Mouse (Mus musculus) C2C12 (cell line): ENCODE results near the gene Hs3st3b1.

Experiments
- CEBPB ChIP-seq: IDR thresholded peaks from one replicate; pipeline ENCODE4 v1.6.1; 2011; ENCODE audit warnings: low read depth, mild to moderate bottlenecking, control low read depth, moderate library complexity
- CTCF ChIP-seq: IDR thresholded peaks from one replicate; pipeline ENCODE4 v1.5.1; 2011; ENCODE audit not compliant: control insufficient read depth, insufficient read depth, insufficient read length
- FOSL1 ChIP-seq: IDR thresholded peaks from one replicate; pipeline ENCODE4 v1.8.0; 2011; ENCODE audit warnings: mild to moderate bottlenecking, low read length; ENCODE audit not compliant: poor library complexity, insufficient read depth, severe bottlenecking
- MYOG ChIP-seq: IDR thresholded peaks from one replicate; pipeline ENCODE4 v1.6.1; 2011; ENCODE audit not compliant: control insufficient read depth, insufficient read length; ENCODE audit errors: extremely low read depth
- USF1 ChIP-seq: IDR thresholded peaks from one replicate; pipeline ENCODE4 v1.6.1; 2011; ENCODE audit warnings: low read depth, mild to moderate bottlenecking, control low read depth, moderate library complexity

GRCm38 (mm10) chr11:63971462-63971861 lies 49.4 kb upstream of the Hs3st3b1 start:
- TF ChIP-seq USF1 (no peak), MYOG (no peak), CTCF (no peak), FOSL1 (no peak), CEBPB (no peak)
